Mouse (Mus musculus) bone marrow, adult 2 months (tissue): ENCODE results near the gene Pappa2. TPM values are rescaled to one million over a fixed set of nuclear protein-coding genes. Genes with fewer than 3 reads are reported as not detected.

Source experiments
- H3K27ac ChIP-seq: fragments of 200-500 bp; 2 replicates; pipeline ENCODE4 v1.5.1; 2012; ENCODE audit warnings: low read depth, mild to moderate bottlenecking, control low read depth, inconsistent platforms, low read length; ENCODE audit not compliant: control insufficient read depth, poor library complexity, insufficient read depth
- H3K4me1 ChIP-seq: fragments of 200-500 bp; 2 replicates; pipeline ENCODE4 v1.6.1; 2011; ENCODE audit warnings: low read length; ENCODE audit not compliant: control insufficient read depth, insufficient read depth
- H3K4me3 ChIP-seq: fragments of 200-500 bp; replicated peaks from 2 replicates; pipeline ENCODE3; 2011; ENCODE audit warnings: mild to moderate bottlenecking, low read depth, low read length, control low read depth; ENCODE audit not compliant: control insufficient read depth
- CTCF ChIP-seq: fragments of 200-500 bp; IDR thresholded peaks from 2 replicates; pipeline ENCODE4 v1.5.1; 2011; ENCODE audit warnings: low read length, control low read depth; ENCODE audit not compliant: control insufficient read depth, insufficient read depth
- POLR2A ChIP-seq: fragments of 200-500 bp; IDR thresholded peaks from 2 replicates; pipeline ENCODE4 v1.6.1; 2011; ENCODE audit warnings: low read depth, mild to moderate bottlenecking, control low read depth, low read length, borderline replicate concordance; ENCODE audit not compliant: control insufficient read depth
- WGBS: fragments of 180-500 bp; shearing (Covaris S2); methylation state at CpG from one replicate; pipeline ENCODE4 v1.1.7; 2018; 5-methylcytosine and 5-hydroxymethylcytosine counted together
- polyA plus RNA-seq: library from polyadenylated mRNA; stranded (reverse); fragments of >200 nt; gene quantifications from 2 replicates; pipeline ENCODE4 v1.2.4, GENCODE M21; 2011; ENCODE audit warnings: low replicate concordance; ENCODE audit not compliant: missing spikeins, insufficient read depth, insufficient read length

Gene Pappa2
- polyA plus RNA-seq, 1 experiment: not detected

- H3K27ac ChIP-seq: no peak overlapping the region; the same call in 1 of the 2 replicates
- no peak for TF ChIP-seq CTCF
- no peaks in the 10 kb centered on the region for H3K4me1 ChIP-seq
- WGBS: 44% methylated on average over 1 of the region's 1 CpGs
- no peak overlapping the region for H3K4me3 ChIP-seq
These were observed 292.6 kb downstream of the Pappa2 start for GRCm38 (mm10) chr1:158687726-158688125.

- H3K27ac ChIP-seq: no peak overlapping the region
- H3K4me3 ChIP-seq: no peak overlapping the region
- peak; percentile 54 for TF ChIP-seq CTCF
- no peak for TF ChIP-seq POLR2A
- H3K4me1 ChIP-seq: no peaks in the 10 kb centered on the region
- WGBS: 33% methylated on average over 3 of the region's 3 CpGs
These were observed 310.2 kb downstream of the Pappa2 start for GRCm38 (mm10) chr1:158669971-158670592.

GRCm38 (mm10) chr1:158666001-158666400 lies 314.3 kb downstream of the Pappa2 start:
- 50% methylated on average over 3 of the region's 3 CpGs for WGBS
- no peak overlapping the region for H3K4me3 ChIP-seq
- H3K4me1 ChIP-seq: no peaks in the 10 kb centered on the region
- H3K27ac ChIP-seq: no peak overlapping the region
- TF ChIP-seq POLR2A (no peak), CTCF (no peak)
